In genomic region chr17:56185281-56186141, GRCm38 (mm10) we compare ENCODE assay signal across 8 mouse cellular contexts. TPM values are rescaled to one million over a fixed set of nuclear protein-coding genes. Genes with fewer than 3 reads are reported as not detected.
DNase-seq lines count a peak whose midpoint lies in the region; ATAC-seq lines count a peak whose summit lies in the region.

No protein-coding gene starts in this region.

- intact Hi-C loops in left cerebral cortex, postnatal 14 days (cut with DNase I) = no loop called here

- peak overlapping the region; percentile 80 for H3K4me2 ChIP-seq in lung, embryonic 15.5 days

- H3K4me1 ChIP-seq in heart, embryonic 10.5 days = peaks cover 21% of the 10 kb centered on the region
- peaks cover 33% of the 10 kb centered on the region for H3K4me1 ChIP-seq in lung, embryonic 15.5 days

- H3K36me3 ChIP-seq in heart, embryonic 10.5 days = peaks cover 64% of the 10 kb centered on the region
- H3K36me3 ChIP-seq in lung, embryonic 15.5 days = peaks cover 55% of the 10 kb centered on the region

- DNase-seq in left cerebral cortex, postnatal 14 days (ENCODE audit: low spot score in 2 of 2) = peak; percentile 45 to 52
- DNase-seq in left cerebral cortex, adult 18-20 months (ENCODE audit: low spot score in 2 of 2) = no peak
- DNase-seq in embryo, embryonic 10.5 days (ENCODE audit: low spot score) = peak; percentile 52
- DNase-seq in heart, embryonic 10.5 days (ENCODE audit: low spot score) = no peak
- DNase-seq in kidney, adult 8-10 months = peak; percentile 59 to 66
- DNase-seq in retina, postnatal 1 day = peak; percentile 74

- no peaks in the 10 kb centered on the region for H3K9me3 ChIP-seq in heart, embryonic 10.5 days
- H3K9me3 ChIP-seq in lung, embryonic 15.5 days = no peaks in the 10 kb centered on the region

- H3K9ac ChIP-seq in lung, embryonic 15.5 days = no peak overlapping the region

- no peak overlapping the region for H3K4me3 ChIP-seq in heart, embryonic 10.5 days
- H3K4me3 ChIP-seq in lung, embryonic 15.5 days = no peak overlapping the region

- peak; percentile 73; the same call in 1 of the 2 replicates for ATAC-seq in lung, embryonic 15.5 days (ENCODE audit: borderline replicate concordance, extremely low read depth, low FRiP score, low TSS enrichment)
- no peak for ATAC-seq in inflammation-experienced regulatory T-cells, adult 6 months

- H3K27ac ChIP-seq in heart, embryonic 10.5 days = peak overlapping the region; percentile 43; the same call in 1 of the 2 replicates
- peak overlapping the region; percentile 84 for H3K27ac ChIP-seq in lung, embryonic 15.5 days

- WGBS in heart, embryonic 10.5 days = 47% methylated on average over 11 of the region's 11 CpGs
- WGBS in lung, embryonic 15.5 days = 36% methylated on average over 11 of the region's 11 CpGs

- no peaks in the 10 kb centered on the region for H3K27me3 ChIP-seq in heart, embryonic 10.5 days (ENCODE audit: insufficient read depth, poor library complexity, severe bottlenecking)
- H3K27me3 ChIP-seq in lung, embryonic 15.5 days = no peaks in the 10 kb centered on the region

RNA-seq across cellular contexts. Expression of gene Mydgf, which starts 1.8 kb away (rescaled TPM):
- 10 to 100 TPM; 47.2 to 48.0 TPM for total RNA-seq in left cerebral cortex, postnatal 14 days (2021)
- total RNA-seq in left cerebral cortex, adult 18-20 months (2021) = 10 to 100 TPM; 38.8 to 40.9 TPM
- polyA plus RNA-seq in heart, embryonic 10.5 days (2016; fragmentation: Nextera tagmentation; extraction: Ambion mirVana) = 94.2 and 106 TPM in 2 replicates
- 103 TPM in 2 replicates for polyA plus RNA-seq in lung, embryonic 15.5 days (2015; fragmentation: Nextera tagmentation; extraction: Ambion mirVana)
- 10 to 100 TPM; 53.3 to 65.6 (median 59.5) TPM for polyA plus RNA-seq in inflammation-experienced regulatory T-cells, adult 6 months (2017; shearing (Covaris generic))

RNA-seq across cellular contexts. Expression of gene Tnfaip8l1, which starts 23.2 kb away (rescaled TPM):
- total RNA-seq in left cerebral cortex, postnatal 14 days (2021) = 1 to 10 TPM; 8.3 to 9.8 TPM
- total RNA-seq in left cerebral cortex, adult 18-20 months (2021) = 1 to 10 TPM; 6.8 to 7.9 TPM
- polyA plus RNA-seq in heart, embryonic 10.5 days (2016; fragmentation: Nextera tagmentation; extraction: Ambion mirVana) = 5.5 and 6.0 TPM in 2 replicates
- 15.3 and 18.3 TPM in 2 replicates for polyA plus RNA-seq in lung, embryonic 15.5 days (2015; fragmentation: Nextera tagmentation; extraction: Ambion mirVana)
- 10 to 100 TPM; 29.8 to 39.7 (median 37.9) TPM for polyA plus RNA-seq in inflammation-experienced regulatory T-cells, adult 6 months (2017; shearing (Covaris generic))

RNA-seq across cellular contexts. Expression of gene Dpp9, which starts 33.2 kb away (rescaled TPM):
- total RNA-seq in left cerebral cortex, postnatal 14 days (2021) = 10 to 100 TPM; 50.5 to 57.1 TPM
- total RNA-seq in left cerebral cortex, adult 18-20 months (2021) = 10 to 100 TPM; 59.7 to 69.5 TPM
- polyA plus RNA-seq in heart, embryonic 10.5 days (2016; fragmentation: Nextera tagmentation; extraction: Ambion mirVana) = 31.0 and 34.3 TPM in 2 replicates
- polyA plus RNA-seq in lung, embryonic 15.5 days (2015; fragmentation: Nextera tagmentation; extraction: Ambion mirVana) = 37.1 and 37.6 TPM in 2 replicates
- 10 to 100 TPM; 13.6 to 17.5 (median 14.5) TPM for polyA plus RNA-seq in inflammation-experienced regulatory T-cells, adult 6 months (2017; shearing (Covaris generic))

RNA-seq across cellular contexts. Expression of gene Sema6b, which starts 45.4 kb away (rescaled TPM):
- total RNA-seq in left cerebral cortex, postnatal 14 days (2021) = 100 to 1,000 TPM; 135 to 144 TPM
- 100 to 1,000 TPM; 116 to 117 TPM for total RNA-seq in left cerebral cortex, adult 18-20 months (2021)
- 0.36 and 1.0 TPM in 2 replicates for polyA plus RNA-seq in heart, embryonic 10.5 days (2016; fragmentation: Nextera tagmentation; extraction: Ambion mirVana)
- polyA plus RNA-seq in lung, embryonic 15.5 days (2015; fragmentation: Nextera tagmentation; extraction: Ambion mirVana) = 2.1 TPM in 2 replicates
- under 1 TPM in 1 of 3 experiments, not detected in 2; 0.13 TPM for polyA plus RNA-seq in inflammation-experienced regulatory T-cells, adult 6 months (2017; shearing (Covaris generic))

Comparison
In these comparisons a context has a peak if more than half of its experiments do, and no peak if none do; other contexts are left out.
1. DNase-seq: peak in left cerebral cortex, postnatal 14 days (2 of 2), embryo, embryonic 10.5 days (single experiment), kidney, adult 8-10 months (2 of 2) and retina, postnatal 1 day (single experiment); none in left cerebral cortex, adult 18-20 months (0 of 2) and heart, embryonic 10.5 days (single experiment).